Mouse (Mus musculus) cerebellum, postnatal 36 days (tissue): ENCODE data around the gene Foxp1.

Source experiments
- DNase-seq, 2 experiments: peaks; one replicate each; pipeline ENCODE4 v3.0.0; 2021 to 2022; ENCODE audit warnings: mixed read lengths in 2 of 2

Foxp1 gene

DNA sequence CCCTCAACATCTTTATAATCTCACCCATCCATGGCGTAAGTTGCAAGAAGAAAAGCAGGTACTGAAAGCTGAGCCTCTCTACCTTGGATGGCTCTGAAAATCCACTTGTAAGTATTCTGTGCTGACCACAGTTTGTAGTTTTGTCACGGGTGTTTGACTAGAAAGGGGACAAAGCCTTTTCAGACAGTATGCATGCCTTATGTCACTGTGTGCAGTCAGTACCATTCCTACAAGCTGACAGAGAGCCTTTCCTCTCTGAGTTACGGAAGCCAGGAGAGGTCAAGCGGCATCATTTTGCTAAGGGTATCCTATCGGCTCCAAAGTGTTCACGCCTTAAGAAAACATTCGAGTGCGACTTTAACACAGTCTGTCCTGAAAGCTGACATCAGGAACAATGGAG, 202.1 kb downstream of the Foxp1 start:
- DNase-seq: no peak

GRCm38 (mm10) chr6:99319415-99320405, 202.8 kb downstream of the Foxp1 start:
- no peak for DNase-seq

DNA sequence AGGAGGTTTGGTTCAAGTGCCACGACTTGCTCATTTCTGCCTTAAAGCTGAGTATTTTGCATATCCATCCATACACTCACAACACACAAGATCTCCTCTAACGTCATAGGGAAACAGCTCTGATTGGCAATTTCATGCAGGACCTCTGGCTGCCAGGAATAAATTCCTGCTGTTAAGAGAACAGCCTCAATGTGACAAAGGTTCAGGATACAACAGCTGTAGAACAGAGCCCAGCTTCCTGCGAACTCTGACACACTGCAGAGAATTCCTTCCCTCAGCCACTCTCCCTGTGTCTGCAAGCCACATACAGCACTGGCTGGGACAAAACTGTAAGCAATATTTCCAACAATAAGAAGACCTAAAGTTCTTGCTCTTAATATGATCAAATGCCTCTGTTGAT, 207.8 kb downstream of the Foxp1 start:
- no peak for DNase-seq

GRCm38 (mm10) chr6:99310529-99310928, 212.0 kb downstream of the Foxp1 start:
- DNase-seq: no peak

GRCm38 (mm10) chr6:99310171-99310500, 212.4 kb downstream of the Foxp1 start:
- no peak for DNase-seq

DNA sequence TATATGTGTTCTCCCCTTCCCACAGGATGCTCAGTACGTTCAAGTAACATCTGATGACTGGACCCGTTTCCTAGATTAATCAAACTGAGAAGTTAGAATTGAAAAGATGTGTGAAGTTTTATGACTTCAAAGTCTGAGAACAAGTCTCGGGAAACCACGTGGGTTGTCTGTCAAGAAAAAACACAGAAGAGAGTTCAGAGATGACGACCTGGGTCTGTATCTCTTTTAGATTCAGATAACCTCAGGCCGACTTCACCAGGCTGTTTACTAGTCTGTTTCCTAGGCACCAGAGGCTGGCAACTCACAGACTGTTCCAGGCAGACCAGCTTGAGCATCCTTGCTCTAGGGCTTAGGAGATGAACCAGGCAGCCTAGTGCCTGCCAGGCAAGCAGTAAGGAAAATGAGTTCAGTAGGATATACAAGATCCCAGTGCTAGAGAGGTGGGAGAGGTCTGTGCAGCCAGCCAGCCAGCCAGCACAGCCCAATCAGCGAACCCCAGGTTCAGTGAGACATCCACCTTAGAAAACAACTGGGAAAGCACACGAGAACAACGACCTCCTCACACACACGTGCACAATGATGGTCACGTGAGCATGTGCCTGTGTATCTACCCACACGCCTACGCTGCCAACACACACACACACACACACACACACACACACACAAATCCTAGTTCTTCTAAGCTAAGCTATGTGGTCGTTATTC, 212.9 kb downstream of the Foxp1 start:
- no peak for DNase-seq

DNA sequence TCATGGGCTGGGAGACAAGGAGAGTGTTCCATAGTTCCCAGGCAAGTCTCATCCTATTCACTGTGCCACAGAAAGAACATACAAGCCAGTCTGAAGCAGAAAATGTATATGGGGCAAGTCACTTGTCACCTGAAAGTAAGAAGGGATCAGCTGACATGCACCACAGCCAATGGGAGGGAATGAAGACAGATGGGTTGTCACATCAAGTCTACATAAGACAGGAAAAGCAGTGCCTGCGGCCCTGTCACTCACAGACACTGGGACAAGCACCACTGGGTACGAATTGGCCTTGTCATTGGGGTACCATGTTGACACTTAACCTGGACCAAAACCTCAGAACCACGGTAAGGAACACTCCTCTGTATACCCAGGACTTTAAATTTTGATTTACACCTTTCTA, 216.8 kb downstream of the Foxp1 start:
- no peak for DNase-seq

GRCm38 (mm10) chr6:99305236-99305635, 217.3 kb downstream of the Foxp1 start:
- DNase-seq: no peak

DNA sequence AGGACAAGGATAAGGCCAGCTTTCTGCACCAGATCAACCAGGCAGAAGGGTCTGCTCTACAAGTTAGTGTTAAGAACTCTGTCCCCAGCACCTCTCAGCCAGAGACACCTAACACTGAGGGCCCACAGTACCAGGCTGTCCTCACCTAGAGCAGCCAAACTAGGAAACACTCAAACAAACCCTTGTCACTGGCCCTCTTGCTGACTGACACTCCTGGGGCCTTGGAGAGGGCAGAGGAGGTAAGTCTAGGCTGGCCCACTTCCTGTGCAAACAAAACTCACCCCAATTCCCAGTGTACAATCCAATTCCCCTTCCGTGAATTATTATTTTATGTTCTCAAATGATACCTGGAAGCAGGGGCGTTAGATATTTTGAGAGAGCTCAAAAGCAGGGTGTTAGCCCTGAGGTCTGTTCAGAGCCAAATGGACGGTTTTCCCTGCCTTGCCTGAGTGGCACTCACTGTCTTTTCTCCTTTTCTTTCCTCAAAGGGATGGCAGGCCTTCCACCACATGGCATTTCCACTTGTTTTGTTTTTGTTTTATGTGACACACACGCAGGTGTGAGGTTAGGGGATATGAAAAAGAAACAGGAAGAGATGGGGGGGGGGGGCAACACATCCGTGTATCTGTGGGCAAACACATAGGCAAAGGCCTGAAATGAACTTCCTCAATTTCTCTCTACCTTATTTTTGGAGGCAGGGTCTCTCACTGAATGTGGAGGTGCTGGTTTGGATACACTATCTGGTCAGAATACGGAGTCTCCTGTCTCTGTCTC, 219.7 kb downstream of the Foxp1 start:
- no peak for DNase-seq

- no peak for DNase-seq
These were observed 220.6 kb downstream of the Foxp1 start for GRCm38 (mm10) chr6:99301923-99302322.

DNA sequence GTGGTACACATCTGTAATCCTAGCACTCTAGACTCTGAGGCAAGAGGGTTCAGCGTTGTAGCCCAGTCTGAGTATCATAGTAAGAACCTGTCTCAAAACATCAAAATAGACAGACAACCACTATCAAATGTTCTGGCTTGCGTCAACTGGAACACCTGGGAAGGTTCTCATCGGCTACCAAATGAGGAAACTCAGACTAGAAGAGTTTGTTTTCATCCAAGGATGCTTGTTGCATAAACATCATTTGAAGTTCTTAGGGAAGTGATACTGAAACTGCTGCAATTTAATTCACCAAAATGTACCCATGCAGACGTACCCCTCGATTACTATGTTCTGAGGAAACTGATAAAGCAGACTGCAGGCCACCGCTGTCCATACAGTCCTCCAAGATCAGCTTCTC, 222.3 kb downstream of the Foxp1 start:
- no peak for DNase-seq

- DNase-seq: no peak
These were observed 223.3 kb downstream of the Foxp1 start for GRCm38 (mm10) chr6:99299196-99299595.

DNA sequence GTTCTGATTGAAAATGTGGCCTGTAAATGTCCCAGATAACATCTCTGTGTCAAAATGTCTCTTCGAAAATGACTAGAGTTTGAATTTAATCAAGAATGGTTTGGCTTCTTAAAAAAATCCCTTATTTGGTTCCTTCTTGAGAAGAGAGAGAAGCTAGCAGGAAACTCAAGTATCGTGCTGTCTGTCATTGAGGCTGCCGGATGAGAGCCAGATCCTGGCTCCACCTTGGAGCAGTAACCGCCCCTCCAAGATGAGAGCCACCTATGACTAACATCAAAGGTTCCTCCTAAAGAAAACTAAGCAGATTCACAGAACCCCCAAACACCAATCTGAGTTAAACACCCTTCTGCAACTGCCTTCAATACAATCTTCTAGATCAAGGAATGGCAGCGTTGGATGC, 225.0 kb downstream of the Foxp1 start:
- no peak for DNase-seq

DNA sequence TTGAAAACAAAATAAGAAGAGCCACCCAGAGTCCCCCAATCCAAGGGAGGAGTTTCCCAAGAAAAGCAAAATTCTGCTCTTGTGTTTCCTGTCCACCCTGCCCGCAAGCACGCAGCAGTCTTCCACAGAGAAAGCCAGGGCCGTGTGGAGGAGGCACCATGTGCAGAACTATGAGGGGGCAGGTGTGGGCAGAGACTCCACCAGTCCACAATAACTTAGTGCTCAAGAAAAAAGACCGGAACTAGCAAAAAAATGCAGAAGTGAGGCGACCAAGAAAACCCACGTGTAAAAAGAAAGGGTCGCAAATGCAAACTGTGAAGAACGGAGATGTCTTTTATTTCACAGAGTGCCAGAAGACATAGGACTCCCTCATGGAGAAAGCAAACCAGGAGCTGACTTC, 227.0 kb downstream of the Foxp1 start:
- DNase-seq: no peak

- DNase-seq: peak; percentile 30 to 40
These were observed 233.3 kb downstream of the Foxp1 start for GRCm38 (mm10) chr6:99289220-99289619.

DNA sequence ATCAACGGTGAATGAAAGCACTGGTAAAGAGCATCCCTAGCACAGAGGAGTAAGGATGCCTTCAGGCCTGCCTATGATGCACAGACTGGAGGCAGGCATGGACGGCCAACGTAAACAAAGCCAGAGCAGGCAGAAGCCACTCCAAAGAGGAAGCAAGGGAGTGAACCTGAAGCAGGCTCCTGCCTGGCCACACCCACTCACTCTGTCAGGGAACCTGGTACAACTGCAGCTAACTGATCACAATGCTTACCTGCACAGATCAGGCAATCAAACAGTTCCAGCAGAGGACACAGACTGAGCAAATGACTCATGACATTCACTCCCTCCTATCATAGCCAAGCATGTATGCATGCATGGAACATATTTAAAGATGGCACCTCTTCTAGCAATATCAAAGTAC, 237.5 kb downstream of the Foxp1 start:
- no peak for DNase-seq

DNA sequence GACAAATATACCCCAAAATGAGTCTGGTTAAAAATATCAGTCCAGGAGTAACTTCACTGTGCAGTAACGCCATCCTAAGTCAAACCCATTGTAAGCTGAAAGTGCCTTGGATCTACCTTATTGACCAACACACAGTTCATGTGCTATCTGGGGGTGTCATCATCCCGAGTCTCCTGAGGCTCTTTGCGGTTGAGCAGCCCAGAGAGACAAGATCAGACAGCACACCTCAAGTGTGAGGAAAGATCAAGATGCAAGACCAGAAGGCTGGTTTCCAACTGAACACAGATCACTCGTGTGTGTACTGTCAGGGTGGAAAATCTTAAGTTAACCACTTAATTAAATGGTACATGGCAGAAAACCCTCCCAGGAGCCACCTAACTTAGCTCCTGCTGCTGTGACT, 238.5 kb downstream of the Foxp1 start:
- DNase-seq: no peak

DNA sequence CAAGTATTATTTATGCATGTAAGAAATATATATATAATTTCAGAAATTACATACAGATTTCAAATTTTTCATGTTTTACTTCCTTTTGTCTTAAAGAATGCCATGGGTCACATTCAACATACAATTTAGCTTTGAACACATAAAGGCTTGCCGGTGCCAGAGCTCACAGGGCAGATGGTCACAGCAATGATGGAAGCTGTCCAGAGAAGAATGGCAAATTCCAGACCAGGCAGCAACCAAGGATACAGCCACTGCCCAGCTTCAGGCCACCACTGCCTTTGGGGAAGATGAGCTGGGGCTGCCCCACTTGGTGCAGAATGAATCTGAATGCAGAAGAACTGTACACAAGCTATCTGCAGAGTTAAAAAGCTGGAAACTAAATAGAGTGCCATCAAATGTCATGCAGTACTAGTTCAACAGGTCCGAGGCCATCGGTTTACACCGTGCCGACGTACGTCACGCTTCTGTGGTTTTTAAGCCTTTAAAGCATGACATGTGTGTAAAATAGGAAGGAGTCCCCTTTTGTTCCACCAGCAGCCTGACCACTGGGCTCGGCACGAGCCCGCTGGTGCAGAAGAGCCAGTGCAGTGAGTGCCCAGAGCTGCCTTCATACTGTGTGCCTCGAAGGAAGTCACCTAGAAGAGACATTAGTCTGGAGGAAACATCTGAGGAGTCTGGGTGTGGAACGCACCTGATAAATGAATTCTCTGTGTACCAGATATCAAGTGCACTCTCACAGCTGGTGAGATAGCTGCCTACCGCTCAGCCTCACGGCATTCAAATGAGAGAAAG, 239.5 kb downstream of the Foxp1 start:
- no peak for DNase-seq

- DNase-seq: no peak
These were observed 241.1 kb downstream of the Foxp1 start for GRCm38 (mm10) chr6:99281433-99281832.

DNA sequence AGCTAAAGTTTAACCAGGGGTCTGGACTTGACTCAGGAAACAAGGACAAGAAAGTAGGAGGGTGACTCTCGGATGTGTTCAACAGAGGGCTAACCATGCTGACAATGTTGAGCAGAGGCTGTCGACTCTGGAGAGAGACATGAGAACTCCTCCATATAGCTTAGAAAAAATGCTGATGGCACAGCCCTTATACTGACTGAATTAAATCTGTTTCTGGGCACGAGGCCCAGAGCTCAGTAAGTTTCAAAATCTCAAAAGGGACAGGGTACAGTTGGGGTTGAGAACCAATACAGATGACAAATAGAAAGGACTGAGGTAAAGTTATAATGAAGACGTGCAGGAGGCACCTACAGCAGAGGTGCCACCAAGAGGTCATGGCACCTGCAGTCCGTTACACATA, 241.9 kb downstream of the Foxp1 start:
- no peak for DNase-seq

GRCm38 (mm10) chr6:99277251-99277650, 245.3 kb downstream of the Foxp1 start:
- DNase-seq: no peak

- no peak for DNase-seq
These were observed 246.2 kb downstream of the Foxp1 start for GRCm38 (mm10) chr6:99276297-99276653.
